Mouse (Mus musculus) MEL (cell line): ENCODE measurements around the gene Gm28048. TPM values are rescaled to one million over a fixed set of nuclear protein-coding genes. Genes with fewer than 3 reads are reported as not detected.

Experiments used
- DNase-seq: peaks from one replicate; pipeline ENCODE4 v3.0.0; 2011; ENCODE audit warnings: low read depth, low spot score
- H3K27ac ChIP-seq: 2 replicates; pipeline ENCODE4 v1.5.1; 2012; ENCODE audit warnings: low read depth, mild to moderate bottlenecking, control low read depth, low read length, moderate library complexity; ENCODE audit not compliant: control insufficient read depth
- H3K27me3 ChIP-seq, 2 experiments: fragments of 150-350 bp in 1 of 2; sonication (generic) in 1 of 2; 2 replicates each; pipeline ENCODE4 v1.6.1; 2012; ENCODE audit warnings: low read length in 2 of 2, mild to moderate bottlenecking in 2 of 2, improper control_type of control experiment in 1 of 2, moderate library complexity in 1 of 2; ENCODE audit not compliant: insufficient read depth in 2 of 2, control insufficient read depth in 1 of 2
- H3K36me3 ChIP-seq, 2 experiments: 2 replicates each; pipeline ENCODE4 v1.6.1; 2012 to 2014; ENCODE audit warnings: low read length in 2 of 2, improper control_type of control experiment in 1 of 2, inconsistent platforms in 1 of 2, mild to moderate bottlenecking in 1 of 2; ENCODE audit not compliant: insufficient read depth in 2 of 2, control insufficient read depth in 1 of 2
- H3K4me1 ChIP-seq, 2 experiments: fragments of 150-350 bp in 1 of 2; sonication (generic) in 1 of 2; 2 replicates each; pipeline ENCODE4 v1.6.1; 2012; ENCODE audit warnings: low read length in 2 of 2, improper control_type of control experiment in 1 of 2, mild to moderate bottlenecking in 1 of 2; ENCODE audit not compliant: insufficient read depth in 2 of 2, control insufficient read depth in 1 of 2
- H3K4me3 ChIP-seq, 2 experiments: fragments of 150-350 bp in 1 of 2; sonication (generic) in 1 of 2; 2 replicates each; pipeline ENCODE4 v1.5.1; 2012; ENCODE audit warnings: low read depth in 2 of 2, low read length in 2 of 2, mild to moderate bottlenecking in 2 of 2, moderate library complexity in 2 of 2, control low read depth in 1 of 2, improper control_type of control experiment in 1 of 2; ENCODE audit not compliant: control insufficient read depth in 1 of 2, insufficient read depth in 1 of 2
- H3K79me2 ChIP-seq: 2 replicates; pipeline ENCODE4 v1.6.1; 2012; ENCODE audit warnings: mild to moderate bottlenecking, low read length, moderate library complexity; ENCODE audit not compliant: control insufficient read depth, poor library complexity, insufficient read depth
- H3K9ac ChIP-seq: 2 replicates; pipeline ENCODE4 v1.6.1; 2012; ENCODE audit warnings: low read depth, mild to moderate bottlenecking, control low read depth, low read length, moderate library complexity; ENCODE audit not compliant: control insufficient read depth, poor library complexity, severe bottlenecking
- H3K9me3 ChIP-seq: fragments of 150-350 bp; sonication (generic); replicated peaks from 2 replicates; pipeline ENCODE4 v1.6.1; 2012; ENCODE audit warnings: mild to moderate bottlenecking, low read length, improper control_type of control experiment, moderate library complexity; ENCODE audit not compliant: insufficient read depth
- BHLHE40 ChIP-seq: IDR thresholded peaks from 2 replicates; pipeline ENCODE4 v1.6.1; 2012; ENCODE audit warnings: low read depth, mild to moderate bottlenecking, inconsistent platforms, low read length, improper control_type of control experiment, borderline replicate concordance
- CHD1 ChIP-seq: IDR thresholded peaks from 2 replicates; pipeline ENCODE4 v1.6.1; 2012; ENCODE audit warnings: low read depth, mild to moderate bottlenecking, inconsistent platforms, low read length, improper control_type of control experiment
- CHD2 ChIP-seq: IDR thresholded peaks from 2 replicates; pipeline ENCODE4 v1.6.1; 2011; ENCODE audit warnings: low read length, improper control_type of control experiment
- CTCF ChIP-seq, 3 experiments: IDR thresholded peaks in 2 of 3; conservative IDR thresholded peaks in 1 of 3; 2 replicates each; pipeline ENCODE4 v1.5.1; 2011 to 2012; ENCODE audit warnings: low read length in 3 of 3, low read depth in 2 of 3, mild to moderate bottlenecking in 2 of 3, improper control_type of control experiment in 1 of 3, inconsistent platforms in 1 of 3, mixed read lengths in 1 of 3, moderate library complexity in 1 of 3; ENCODE audit not compliant: control insufficient read depth in 1 of 3, insufficient read depth in 1 of 3, poor library complexity in 1 of 3, severe bottlenecking in 1 of 3
- E2F4 ChIP-seq: IDR thresholded peaks from 2 replicates; pipeline ENCODE4 v1.6.1; 2011; ENCODE audit warnings: low read depth, low read length, improper control_type of control experiment, borderline replicate concordance
- EP300 ChIP-seq, 2 experiments: IDR thresholded peaks; 2 replicates each; pipeline ENCODE4 v1.6.1; 2011; ENCODE audit warnings: improper control_type of control experiment in 2 of 2, low read length in 2 of 2, low read depth in 1 of 2, mild to moderate bottlenecking in 1 of 2
- KAT2A ChIP-seq: conservative IDR thresholded peaks from 2 replicates; pipeline ENCODE4 v1.6.1; 2012; ENCODE audit warnings: low read depth, low read length, improper control_type of control experiment, inconsistent platforms
- MAX ChIP-seq: IDR thresholded peaks from 2 replicates; pipeline ENCODE4 v1.6.1; 2011; ENCODE audit warnings: low read length, improper control_type of control experiment
- MAZ ChIP-seq: IDR thresholded peaks from 2 replicates; pipeline ENCODE4 v1.6.1; 2012; ENCODE audit warnings: low read depth, mild to moderate bottlenecking, inconsistent platforms, low read length, improper control_type of control experiment
- MEF2A ChIP-seq: IDR thresholded peaks from 2 replicates; pipeline ENCODE4 v1.6.1; 2014; ENCODE audit warnings: low read depth, mild to moderate bottlenecking, inconsistent platforms, low read length, improper control_type of control experiment; ENCODE audit not compliant: poor library complexity, insufficient replicate concordance, severe bottlenecking; ENCODE audit errors: extremely low read depth
- MXI1 ChIP-seq: IDR thresholded peaks from 2 replicates; pipeline ENCODE4 v1.6.1; 2011; ENCODE audit warnings: mild to moderate bottlenecking, low read depth, low read length, improper control_type of control experiment
- MYB ChIP-seq: IDR thresholded peaks from 2 replicates; pipeline ENCODE4 v1.6.1; 2011; ENCODE audit warnings: mild to moderate bottlenecking, low read depth, low read length, improper control_type of control experiment
- MYC ChIP-seq: IDR thresholded peaks from 2 replicates; pipeline ENCODE4 v1.6.1; 2011; ENCODE audit warnings: low read depth, mild to moderate bottlenecking, low read length, improper control_type of control experiment, moderate library complexity
- NELFE ChIP-seq: IDR thresholded peaks from 2 replicates; pipeline ENCODE4 v1.6.1; 2011; ENCODE audit warnings: low read depth, low read length, improper control_type of control experiment
- POLR2A ChIP-seq, 2 experiments: IDR thresholded peaks; 2 replicates each; pipeline ENCODE4 v1.6.1; 2011 to 2012; ENCODE audit warnings: low read length in 2 of 2, mild to moderate bottlenecking in 2 of 2, control low read depth in 1 of 2, improper control_type of control experiment in 1 of 2, low read depth in 1 of 2, moderate library complexity in 1 of 2; ENCODE audit not compliant: control insufficient read depth in 1 of 2, insufficient read depth in 1 of 2, poor library complexity in 1 of 2
- POLR2AphosphoS5 ChIP-seq: IDR thresholded peaks from 2 replicates; pipeline ENCODE4 v1.6.1; 2012; ENCODE audit warnings: low read depth, borderline replicate concordance, mild to moderate bottlenecking, inconsistent platforms, low read length, moderate library complexity, mixed read lengths
- RAD21 ChIP-seq: IDR thresholded peaks from 2 replicates; pipeline ENCODE4 v1.6.1; 2011; ENCODE audit warnings: mild to moderate bottlenecking, low read depth, low read length, improper control_type of control experiment
- RCOR1 ChIP-seq: IDR thresholded peaks from 2 replicates; pipeline ENCODE4 v1.6.1; 2012; ENCODE audit warnings: low read depth, mild to moderate bottlenecking, inconsistent platforms, low read length, improper control_type of control experiment
- SIN3A ChIP-seq: IDR thresholded peaks from 2 replicates; pipeline ENCODE4 v1.6.1; 2012; ENCODE audit warnings: low read length, improper control_type of control experiment, inconsistent platforms
- SMC3 ChIP-seq: IDR thresholded peaks from 2 replicates; pipeline ENCODE4 v1.6.1; 2011; ENCODE audit warnings: low read depth, low read length, improper control_type of control experiment
- TBP ChIP-seq: IDR thresholded peaks from 2 replicates; pipeline ENCODE4 v1.8.0; 2011; ENCODE audit warnings: low read depth, low read length, improper control_type of control experiment
- TCF12 ChIP-seq: IDR thresholded peaks from 2 replicates; pipeline ENCODE4 v1.6.1; 2014; ENCODE audit warnings: low read depth, mild to moderate bottlenecking, inconsistent platforms, low read length, improper control_type of control experiment, moderate library complexity
- UBTF ChIP-seq: IDR thresholded peaks from 2 replicates; pipeline ENCODE4 v1.6.1; 2012; ENCODE audit warnings: low read depth, mild to moderate bottlenecking, inconsistent platforms, low read length, improper control_type of control experiment, moderate library complexity, borderline replicate concordance; ENCODE audit not compliant: insufficient read depth
- USF1 ChIP-seq: IDR thresholded peaks from 2 replicates; pipeline ENCODE4 v1.6.1; 2014; ENCODE audit warnings: low read depth, mild to moderate bottlenecking, inconsistent platforms, low read length, improper control_type of control experiment, moderate library complexity
- ZC3H11A ChIP-seq: IDR thresholded peaks from 2 replicates; pipeline ENCODE4 v1.6.1; 2012; ENCODE audit warnings: low read depth, mild to moderate bottlenecking, inconsistent platforms, low read length, improper control_type of control experiment
- ZKSCAN1 ChIP-seq: IDR thresholded peaks from 2 replicates; pipeline ENCODE4 v1.6.1; 2012; ENCODE audit warnings: low read depth, mild to moderate bottlenecking, inconsistent platforms, low read length, improper control_type of control experiment, moderate library complexity
- ZMIZ1 ChIP-seq: IDR thresholded peaks from 2 replicates; pipeline ENCODE4 v1.6.1; 2012; ENCODE audit warnings: low read depth, mild to moderate bottlenecking, inconsistent platforms, low read length, improper control_type of control experiment, moderate library complexity
- ZNF384 ChIP-seq: IDR thresholded peaks from 2 replicates; pipeline ENCODE4 v1.6.1; 2012; ENCODE audit warnings: low read depth, mild to moderate bottlenecking, inconsistent platforms, low read length, improper control_type of control experiment
- polyA plus RNA-seq, 2 experiments: library from polyadenylated mRNA; stranded (reverse) in 1 of 2; unstranded in 1 of 2; fragments of >175 nt in 1 of 2; fragments of >200 nt in 1 of 2; gene quantifications; 2 replicates each; pipeline versions ENCODE4 v1.2.1 to v1.2.4; 2012; ENCODE audit warnings: low replicate concordance in 2 of 2, low read depth in 1 of 2; ENCODE audit not compliant: insufficient read length in 2 of 2, insufficient read depth in 1 of 2, missing spikeins in 1 of 2
- total RNA-seq: library from RNA; depleted of rRNA; stranded (reverse); fragments of 300-350 nt; gene quantifications from 2 replicates; pipeline ENCODE4 v1.2.3, GENCODE M21; 2012

Gm28048 gene
- total and polyA plus RNA-seq, 3 experiments, result 8.6 to 15.0 TPM; not detected in 1

DNA sequence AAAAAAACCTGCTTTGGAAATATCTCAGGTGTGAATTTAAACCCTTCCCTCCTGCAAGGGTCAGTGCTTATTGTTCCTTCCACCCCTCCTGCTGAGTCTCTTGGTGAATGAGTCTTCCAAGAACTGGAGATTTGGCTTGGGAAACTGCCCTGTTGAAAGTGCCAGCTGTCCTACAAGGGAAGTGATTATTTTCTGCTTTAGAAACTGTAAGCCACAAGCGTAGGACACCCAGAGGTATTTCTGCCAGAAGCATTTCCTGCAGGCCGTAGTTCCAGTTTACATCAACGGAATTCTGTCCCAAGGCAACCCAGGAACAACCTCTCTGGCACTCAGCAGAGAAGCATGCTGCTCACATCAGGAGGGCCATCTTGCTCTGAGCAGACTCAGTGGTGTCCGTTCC, 108.5 kb downstream of the Gm28048 start:
- Histone ChIP-seq H3K9me3 (no peaks in the 10 kb centered on the region), H3K4me1 (peaks cover 7 to 18% of the 10 kb centered on the region in 2 experiments), H3K79me2 (no peaks in the 10 kb centered on the region; the same call in 1 of the 2 replicates), H3K4me3 (no peak overlapping the region), H3K36me3 (peaks cover 0 to 23% of the 10 kb centered on the region in 2 experiments; a peak in 2 of 4 replicates), H3K27me3 (no peaks in the 10 kb centered on the region), H3K27ac (no peak overlapping the region), H3K9ac (no peak overlapping the region)
- DNase-seq, result no peak
- TF ChIP-seq MYC, result no peak
- TF ChIP-seq POLR2AphosphoS5, result no peak
- TF ChIP-seq ZNF384, result no peak
- no peak for TF ChIP-seq RAD21
- no peak for TF ChIP-seq TCF12
- TF ChIP-seq POLR2A (IDR thresholded peaks at IDR 0.05; ENCODE audit: control insufficient read depth in 1 of 2, insufficient read depth in 1 of 2, low read depth in 1 of 2, low read length in 2 of 2, poor library complexity in 1 of 2), result no peak
- no peak for TF ChIP-seq ZKSCAN1
- TF ChIP-seq UBTF, result no peak
- no peak for TF ChIP-seq E2F4
- no peak for TF ChIP-seq MEF2A
- TF ChIP-seq MAX, result no peak
- TF ChIP-seq RCOR1, result no peak

DNA sequence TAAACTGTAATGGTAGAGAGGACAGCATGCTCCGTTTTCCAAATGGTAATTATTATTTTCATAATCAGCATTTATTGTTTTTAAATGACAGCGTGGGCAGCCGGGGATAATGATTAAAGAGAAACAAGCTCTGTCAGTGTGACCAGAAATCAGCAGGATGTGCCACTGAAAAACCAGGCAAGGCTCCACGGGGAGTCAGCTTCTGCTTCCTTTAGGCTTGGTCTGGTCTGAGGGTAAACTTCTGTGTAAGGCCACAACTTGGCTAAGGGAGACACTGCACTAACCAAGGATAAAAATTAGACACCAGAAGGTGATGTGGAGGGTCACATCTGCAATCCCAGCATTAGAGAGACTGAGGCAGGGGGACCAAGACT, 109.6 kb downstream of the Gm28048 start:
- H3K9me3 ChIP-seq, result no peaks in the 10 kb centered on the region
- H3K9ac ChIP-seq, result peak overlapping the region; percentile 77
- peak overlapping the region; percentile 82 for H3K27ac ChIP-seq
- H3K27me3 ChIP-seq, result no peaks in the 10 kb centered on the region
- H3K4me3 ChIP-seq, result peak overlapping the region; percentile 44 to 76
- TF ChIP-seq USF1 (no peak), SMC3 (no peak), CTCF (IDR thresholded peaks at IDR 0.05 in 2 of 3, conservative IDR thresholded peaks at IDR 0.05 in 1 of 3; ENCODE audit: control insufficient read depth in 1 of 3, insufficient read depth in 1 of 3, low read depth in 2 of 3, low read length in 3 of 3, poor library complexity in 1 of 3, severe bottlenecking in 1 of 3) (no peak), CHD1 (no peak), CHD2 (no peak), MAX (no peak; the same call in 1 of the 2 replicates), SIN3A (no peak), BHLHE40 (no peak), MEF2A (no peak), MYC (0 out of 2 replicates have a peak, but pooled peaks have one; percentile 3), MAZ (0 out of 2 replicates have a peak, but pooled peaks have one; percentile 5), POLR2AphosphoS5 (no peak), NELFE (no peak), UBTF (no peak), TBP (no peak; the same call in 1 of the 2 replicates), E2F4 (no peak), EP300 (IDR thresholded peaks at IDR 0.05; ENCODE audit: low read depth in 1 of 2, low read length in 2 of 2) (no peak), RCOR1 (no peak), ZMIZ1 (no peak), ZC3H11A (no peak), MXI1 (peak; percentile 19; the same call in 1 of the 2 replicates), ZKSCAN1 (no peak), KAT2A (no peak), TCF12 (no peak), MYB (no peak)
- TF ChIP-seq, all 39 proteins: peak for 3
- H3K36me3 ChIP-seq, result peaks cover 0 to 23% of the 10 kb centered on the region in 2 experiments; a peak in 2 of 4 replicates
- DNase-seq, result peak; percentile 67
- H3K4me1 ChIP-seq, result peaks cover 7 to 17% of the 10 kb centered on the region in 2 experiments
- no peaks in the 10 kb centered on the region; the same call in 1 of the 2 replicates for H3K79me2 ChIP-seq
